Mouse (Mus musculus) fibroblast of lung, adult 2 months (primary cell): ENCODE data around the gene Rap1a.

Source experiments
- DNase-seq: peaks from one replicate; pipeline ENCODE4 v3.0.0-alpha.2; 2011; ENCODE audit warnings: low read depth

The Rap1a gene

DNA sequence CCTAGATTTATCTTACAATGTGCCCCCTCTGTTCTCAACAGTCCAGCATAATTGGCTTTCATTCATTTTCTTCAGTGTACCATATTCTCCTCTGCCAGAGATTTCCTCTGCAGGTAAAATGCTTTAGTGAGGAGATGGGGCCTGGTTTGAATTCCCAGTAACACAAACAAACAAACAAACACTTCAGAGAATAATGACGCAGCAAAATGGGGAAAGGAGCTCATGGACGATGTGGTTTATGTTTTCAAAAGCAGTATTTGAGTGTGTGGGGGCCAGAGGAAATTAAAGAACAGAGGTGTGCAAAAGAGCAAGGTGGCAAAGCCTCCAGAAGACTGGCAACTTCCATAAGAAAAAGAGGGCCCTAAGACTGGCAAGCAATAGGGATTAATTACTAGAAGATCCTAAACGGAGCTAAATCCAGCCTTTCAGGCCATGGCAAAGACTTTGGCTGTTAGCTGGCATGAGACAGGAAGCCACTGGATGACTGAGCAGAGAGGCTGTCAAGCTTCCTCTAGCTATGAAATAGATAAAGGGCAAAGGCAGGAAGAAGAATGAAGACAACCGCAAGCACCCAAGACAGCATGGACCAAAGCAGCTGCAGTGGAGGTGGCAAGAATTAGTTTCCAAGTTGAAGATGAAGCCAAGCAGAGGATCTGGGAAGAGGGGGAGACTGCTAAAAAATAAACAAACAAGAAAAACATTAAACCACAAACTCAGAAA, 37.8 kb downstream of the Rap1a start:
- no peak for DNase-seq

DNA sequence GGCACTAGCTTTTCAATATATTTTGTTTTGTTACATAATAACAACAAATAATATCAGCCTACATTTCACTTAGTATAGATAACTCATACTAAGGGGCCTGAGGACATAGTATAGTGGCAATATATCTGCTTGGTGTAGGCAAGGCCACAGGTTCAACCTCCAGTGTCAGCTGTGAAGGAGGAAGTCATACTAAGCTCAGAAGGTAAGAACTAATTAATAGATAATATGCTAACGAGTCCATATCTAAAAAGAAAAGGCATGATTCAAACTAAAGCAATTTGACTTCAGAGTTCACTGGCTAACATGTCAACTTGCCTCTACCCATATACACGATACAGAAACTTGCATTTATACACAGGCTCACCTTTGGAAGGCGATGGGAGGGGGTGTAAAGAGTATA, 41.1 kb downstream of the Rap1a start:
- DNase-seq: no peak

DNA sequence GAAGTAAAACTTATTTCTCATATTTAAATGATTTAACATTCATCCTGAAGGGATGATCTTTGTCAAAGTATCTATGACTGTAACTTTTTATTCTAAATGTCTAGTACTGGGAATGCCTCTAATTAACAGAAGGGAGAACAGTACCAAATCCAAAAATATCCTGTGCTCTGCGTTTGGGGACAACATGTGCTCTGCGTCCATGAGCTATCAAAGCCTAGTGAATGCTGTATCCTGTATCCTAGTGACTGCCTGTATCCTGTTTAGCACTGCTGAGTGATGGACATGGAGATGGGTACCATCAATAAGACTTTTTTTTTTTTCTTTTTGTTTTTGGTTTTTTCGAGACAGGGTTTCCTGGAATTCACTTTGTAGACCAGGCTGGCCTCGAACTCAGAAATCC, 42.5 kb downstream of the Rap1a start:
- no peak for DNase-seq

DNA sequence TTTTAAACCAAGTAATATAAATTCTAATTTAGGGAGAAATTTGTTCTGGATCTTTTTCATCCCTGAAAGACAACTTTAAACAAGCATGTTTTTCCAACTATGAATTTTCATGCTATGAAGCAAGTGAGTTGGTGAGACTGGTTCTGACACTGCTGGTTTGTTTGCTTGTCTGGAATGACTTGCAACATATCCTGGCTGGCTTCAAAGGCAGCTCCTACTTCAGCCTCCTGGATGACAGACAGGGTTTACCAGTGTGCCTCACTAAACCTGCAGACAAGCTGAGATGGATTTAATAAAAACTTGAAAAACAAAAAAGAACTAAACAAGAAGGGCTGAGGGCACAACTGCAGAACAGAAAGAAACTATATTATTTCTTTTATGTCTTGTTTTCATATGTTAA, 43.0 kb downstream of the Rap1a start:
- DNase-seq: peak; percentile 55

DNA sequence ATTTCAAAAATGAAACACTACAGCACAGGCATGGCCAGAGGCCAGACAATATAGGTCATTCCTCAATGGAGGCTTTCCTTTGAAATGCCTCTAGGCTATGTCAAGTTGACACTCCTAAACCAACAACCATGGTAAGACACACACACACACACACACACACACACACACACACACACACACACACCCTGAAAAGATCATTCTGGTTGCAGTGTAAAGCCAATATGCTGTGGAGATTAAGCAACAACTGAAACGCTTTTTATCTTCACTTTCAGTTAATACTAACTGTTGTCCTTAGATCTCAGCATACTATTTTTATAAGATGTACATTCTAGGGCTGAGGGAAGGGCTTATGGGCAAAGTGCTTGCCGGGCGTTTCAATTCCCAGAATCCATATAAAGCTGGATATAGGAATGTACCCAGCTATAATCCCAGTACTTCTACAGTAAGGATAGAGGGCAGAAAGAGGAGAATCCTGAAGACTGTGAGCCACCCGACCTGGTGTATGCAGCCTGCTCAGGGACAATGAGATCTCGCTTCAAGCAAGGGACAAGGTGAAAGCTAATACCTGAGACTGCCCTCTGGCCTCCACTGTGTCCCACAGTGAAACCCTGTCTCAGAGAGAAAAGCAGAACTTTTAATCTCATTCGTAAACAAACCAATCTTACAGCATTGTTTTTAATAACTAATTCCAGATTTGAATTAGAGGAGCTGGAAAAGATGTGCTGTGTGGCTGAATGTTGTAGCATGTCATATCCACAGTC, 43.6 kb downstream of the Rap1a start:
- DNase-seq: no peak

DNA sequence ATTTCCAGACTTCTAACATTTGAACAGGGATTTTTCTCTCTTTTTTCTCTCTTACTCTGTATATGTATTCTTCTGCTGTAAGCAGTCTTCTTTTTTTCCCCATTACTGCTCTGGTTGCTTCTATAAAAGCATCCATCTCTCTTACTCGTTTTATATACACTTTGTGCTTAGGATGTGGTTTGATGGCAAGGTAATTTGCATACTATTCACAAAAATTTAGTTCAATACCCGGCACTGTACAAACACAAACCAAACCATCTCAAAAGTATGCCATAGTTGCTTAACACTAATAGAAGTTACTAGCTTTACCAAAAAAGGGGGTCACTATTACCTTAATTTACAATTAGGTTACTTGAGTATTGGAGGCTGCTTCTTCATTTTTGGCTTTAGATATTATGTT, 44.6 kb downstream of the Rap1a start:
- DNase-seq: no peak

DNA sequence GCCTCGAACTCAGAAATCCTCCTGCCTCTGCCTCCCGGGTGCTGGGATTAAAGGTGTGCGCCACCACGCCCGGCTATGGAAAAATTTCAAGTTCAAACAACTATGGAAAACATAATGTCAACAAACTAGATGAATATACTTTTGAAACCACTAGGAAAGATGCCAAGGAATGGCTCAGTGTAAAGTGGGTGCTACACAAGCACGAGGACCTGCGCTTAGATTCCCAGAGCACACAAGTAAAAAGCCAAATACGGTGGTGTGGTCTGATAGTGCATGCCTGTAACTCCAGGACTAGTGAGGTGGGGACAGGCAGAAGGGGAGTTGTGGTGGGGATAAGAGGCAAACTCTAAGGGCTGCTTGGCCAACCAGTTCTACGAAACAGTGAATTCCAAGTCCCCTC, 46.0 kb downstream of the Rap1a start:
- DNase-seq: no peak

DNA sequence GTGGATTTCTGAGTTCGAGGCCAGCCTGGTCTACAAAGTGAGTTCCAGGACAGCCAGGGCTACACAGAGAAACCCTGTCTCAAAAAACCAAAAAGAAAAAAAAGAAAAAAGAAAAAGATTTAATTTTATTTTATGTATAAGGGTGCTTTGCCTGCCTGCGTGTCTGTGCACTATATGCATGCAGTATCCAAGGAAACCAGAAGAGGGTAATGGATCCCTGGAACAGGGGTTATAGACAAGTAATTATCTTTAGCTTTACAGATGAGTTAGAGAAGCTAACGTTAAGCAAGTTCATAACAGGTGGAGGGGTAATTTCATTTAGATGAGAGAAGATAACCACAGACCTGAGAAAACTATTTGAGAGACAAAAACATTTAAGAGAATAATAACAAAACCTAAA, 47.0 kb downstream of the Rap1a start:
- DNase-seq: no peak

DNA sequence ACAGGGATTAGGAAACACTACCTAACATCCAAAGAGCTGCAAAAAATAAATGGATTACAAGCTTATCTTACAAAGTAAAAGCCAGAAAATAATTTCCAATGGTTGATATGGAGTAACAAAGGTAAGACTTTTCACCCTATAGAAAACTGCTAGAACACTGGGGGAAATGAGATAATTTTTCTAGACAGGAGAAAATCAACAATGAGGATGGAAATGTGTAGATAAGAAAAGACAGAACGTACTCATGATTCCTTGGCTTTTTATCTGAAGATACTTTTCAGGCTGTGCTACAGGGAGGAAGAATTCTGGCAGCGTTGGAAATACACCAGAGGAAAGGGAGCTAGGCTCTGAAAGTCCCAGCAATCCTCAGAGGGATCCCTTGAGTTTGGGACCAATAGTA, 50.3 kb downstream of the Rap1a start:
- no peak for DNase-seq

DNA sequence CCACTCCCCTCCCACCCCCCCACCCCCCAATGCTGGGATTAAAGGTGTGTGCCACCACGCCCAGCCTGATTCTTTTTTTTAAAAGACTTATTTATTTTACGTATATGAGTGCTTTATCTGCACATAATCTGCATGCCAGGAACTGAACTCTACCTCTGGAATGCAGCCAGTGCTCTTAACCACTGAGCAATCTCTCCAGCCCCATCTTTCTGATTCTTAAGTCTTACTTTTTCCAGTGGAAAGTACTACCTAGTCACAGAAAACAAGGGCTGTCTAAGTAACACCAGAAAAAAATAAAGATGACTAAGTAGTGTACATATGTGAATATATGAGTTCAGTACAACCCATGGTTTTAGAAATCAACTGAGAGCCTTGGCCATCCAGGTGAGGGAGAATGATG, 54.6 kb downstream of the Rap1a start:
- DNase-seq: no peak

DNA sequence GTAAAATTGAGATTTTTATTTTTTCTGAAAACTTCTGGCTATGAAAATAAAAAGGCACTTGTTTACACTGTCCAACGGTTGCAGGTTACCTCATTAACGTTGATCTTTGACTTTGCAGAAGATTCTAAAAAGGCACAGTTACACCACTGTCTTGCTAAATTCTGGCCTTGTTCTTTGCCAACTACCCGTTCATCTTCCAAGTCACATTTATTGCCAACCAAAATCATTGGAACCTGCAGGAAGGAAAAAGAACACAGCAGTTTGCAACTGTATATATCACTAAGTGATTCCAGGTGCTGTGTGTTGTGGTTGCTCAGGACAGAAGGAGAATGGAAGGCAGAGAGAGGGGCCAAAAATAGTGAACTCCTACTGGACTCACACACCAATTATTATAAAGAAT, 63.5 kb downstream of the Rap1a start:
- no peak for DNase-seq

DNA sequence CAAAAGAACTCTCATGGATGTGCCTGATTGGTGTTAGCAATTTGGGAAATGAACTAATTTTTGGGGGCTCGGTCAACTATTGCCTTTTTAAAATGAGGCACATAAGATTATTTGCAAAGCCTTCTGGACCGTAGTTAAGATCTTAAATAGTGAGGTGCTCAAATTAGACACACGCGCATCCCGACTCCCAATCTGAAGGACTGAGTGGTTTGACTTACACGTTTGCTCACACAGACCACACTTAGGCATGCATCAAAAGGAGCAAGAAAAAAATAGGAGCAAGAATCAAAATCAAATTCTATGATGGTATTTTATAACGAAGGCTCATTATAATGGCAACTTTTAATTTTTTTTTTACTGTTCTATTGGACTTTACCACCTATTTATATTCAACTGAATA, 64.1 kb downstream of the Rap1a start:
- no peak for DNase-seq

DNA sequence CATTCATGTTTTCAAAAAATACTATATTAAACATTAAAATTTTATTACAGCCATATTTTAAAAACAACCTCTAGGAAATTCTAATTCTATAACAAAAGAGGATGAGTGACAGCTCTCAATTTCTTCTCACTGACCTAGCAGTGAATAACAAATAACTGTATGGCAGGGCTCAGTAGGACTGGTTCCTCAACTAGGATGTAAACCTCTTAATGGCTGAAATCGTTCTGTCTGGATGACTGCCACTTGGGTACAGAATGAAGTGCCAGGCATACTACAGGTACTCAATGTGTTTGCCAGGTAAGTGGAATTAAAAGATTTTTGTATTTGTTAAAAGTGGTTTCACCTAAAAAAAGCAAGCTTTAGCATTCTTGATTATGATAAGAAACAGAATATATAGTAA, 65.0 kb downstream of the Rap1a start:
- no peak for DNase-seq

DNA sequence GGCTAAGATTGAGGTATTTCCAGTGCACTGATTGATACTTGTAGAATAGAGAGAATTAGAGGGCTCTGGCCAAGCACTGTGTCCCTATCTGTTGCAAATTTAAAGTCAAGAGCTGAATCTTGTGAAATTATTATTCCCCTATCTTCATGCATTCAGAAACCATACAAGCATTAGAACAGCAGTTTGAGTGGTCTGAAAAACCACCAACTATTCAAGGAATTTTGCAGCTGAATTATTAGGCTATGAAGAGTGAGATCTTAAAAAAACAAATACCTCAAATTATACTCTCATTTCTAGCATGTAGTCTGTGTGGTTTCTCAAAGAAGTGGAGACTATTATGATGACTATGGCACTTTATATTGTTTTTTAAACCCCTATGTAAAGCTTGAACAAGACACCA, 65.9 kb downstream of the Rap1a start:
- no peak for DNase-seq

DNA sequence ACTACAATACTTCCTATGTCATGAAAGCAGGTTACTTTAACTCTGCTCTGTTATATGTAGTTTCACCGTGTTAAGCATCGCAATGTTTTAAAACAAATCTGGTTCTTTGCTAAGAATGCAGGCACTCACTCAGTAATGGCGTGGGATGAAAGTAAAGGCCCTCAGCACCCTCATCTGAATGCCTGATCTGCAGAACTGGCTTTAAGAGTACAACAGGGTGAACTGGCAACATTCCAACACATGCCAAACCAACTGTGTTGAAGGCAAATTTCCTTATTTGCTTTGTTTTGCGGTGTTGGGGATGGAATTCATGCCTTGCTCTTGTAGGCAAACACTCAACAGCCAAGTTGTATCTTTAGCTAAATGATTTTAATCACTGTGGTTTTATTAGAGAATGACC, 67.6 kb downstream of the Rap1a start:
- no peak for DNase-seq

DNA sequence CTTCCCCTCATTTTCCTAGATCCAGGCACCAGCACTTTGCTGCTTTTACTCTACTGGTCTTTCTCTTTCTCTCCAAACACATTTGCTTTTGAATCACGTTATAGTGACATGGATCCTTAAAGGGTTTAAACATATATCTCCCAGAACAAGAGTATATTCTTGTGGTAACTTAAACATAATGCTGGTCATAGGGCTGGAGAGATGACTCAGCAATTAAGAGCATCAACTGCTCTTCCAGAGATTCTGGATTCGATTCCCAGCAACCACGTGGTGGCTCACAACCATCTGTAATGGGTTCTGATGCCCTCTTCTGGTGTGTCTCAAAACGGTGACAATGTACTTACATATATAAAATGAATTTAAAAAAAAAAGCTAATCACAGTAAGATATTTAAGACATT, 68.8 kb downstream of the Rap1a start:
- DNase-seq: no peak

DNA sequence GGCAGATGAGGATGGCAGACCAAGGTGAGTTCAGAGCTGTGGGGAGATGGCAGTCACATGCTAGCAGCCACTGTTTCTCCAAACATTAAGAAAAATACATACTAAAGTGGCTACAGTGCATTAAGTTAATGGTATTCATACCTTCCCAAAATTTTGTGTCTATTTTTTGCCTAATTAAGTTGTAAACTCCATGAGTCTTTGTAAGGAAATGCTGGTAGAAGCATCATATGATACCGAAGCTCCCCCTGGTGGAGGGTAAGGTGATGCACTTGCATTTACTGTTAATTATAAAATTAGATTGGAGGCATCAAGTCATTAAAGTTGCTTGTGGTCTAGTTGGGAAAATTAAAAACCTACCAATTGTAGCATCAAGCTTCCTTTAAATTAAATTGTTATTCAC, 75.1 kb downstream of the Rap1a start:
- DNase-seq: no peak

DNA sequence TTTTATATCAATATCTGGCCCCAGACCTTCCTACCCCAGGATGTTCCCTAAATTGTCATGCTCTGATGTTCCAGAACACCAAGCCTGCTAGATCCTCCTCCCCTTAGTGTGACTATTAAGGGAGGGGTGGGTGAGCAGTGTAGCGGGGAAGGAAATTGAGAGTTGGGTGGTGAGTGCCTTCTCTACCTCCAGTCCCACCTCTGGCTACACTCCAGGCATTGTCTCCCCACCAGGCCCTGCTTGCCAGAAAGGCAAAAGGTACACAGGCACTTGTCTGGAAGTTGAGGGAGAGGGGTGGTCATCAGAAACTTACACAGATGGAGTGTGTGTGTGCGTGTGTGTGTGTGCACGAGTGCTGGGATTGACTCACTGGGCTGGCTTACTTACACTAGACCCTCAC, 78.6 kb downstream of the Rap1a start:
- no peak for DNase-seq

DNA sequence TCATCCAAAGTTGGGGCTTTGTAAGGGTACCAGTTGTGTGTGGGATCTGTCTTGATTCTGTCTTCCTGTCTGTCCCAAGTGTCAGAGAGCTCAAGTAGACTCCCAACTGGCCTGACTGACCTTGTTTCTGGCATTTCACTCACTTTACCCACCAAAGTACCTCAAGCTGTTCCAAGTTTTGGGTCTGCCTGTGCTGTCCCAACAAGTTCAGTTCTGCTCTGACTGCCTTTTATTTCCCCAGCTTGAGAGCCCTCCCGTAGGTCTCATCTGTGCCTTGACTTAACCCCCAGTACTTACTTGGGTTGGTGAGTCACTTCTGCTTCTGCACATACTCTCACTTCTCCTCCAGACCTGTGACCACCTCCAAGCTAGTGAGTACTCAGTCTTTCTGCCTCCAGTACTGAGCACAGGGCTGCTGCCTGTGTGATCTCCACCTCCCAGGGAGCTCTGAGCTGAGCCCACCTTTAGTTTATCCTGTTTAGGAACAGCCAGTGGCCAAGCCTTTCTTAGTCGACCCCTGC, 79.4 kb downstream of the Rap1a start:
- DNase-seq: no peak

DNA sequence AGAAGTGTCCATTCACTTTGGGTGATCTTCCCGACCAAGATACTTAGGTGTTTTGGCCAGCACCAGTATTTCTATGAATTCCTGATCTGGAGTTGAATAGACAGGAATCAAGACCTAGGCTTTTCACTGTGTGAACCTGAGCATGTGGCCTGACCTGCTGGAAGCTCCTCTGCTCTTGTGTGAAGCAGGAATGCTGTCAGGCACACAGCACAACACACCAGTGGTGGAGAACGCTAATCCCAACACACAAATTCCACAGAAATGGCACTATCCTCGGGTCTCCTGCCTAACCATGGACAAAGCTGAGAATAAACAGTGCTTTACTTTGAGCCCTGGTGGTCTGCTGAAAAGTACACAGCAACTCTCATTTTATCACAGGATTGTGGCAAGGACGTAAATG, 80.6 kb downstream of the Rap1a start:
- DNase-seq: no peak

DNA sequence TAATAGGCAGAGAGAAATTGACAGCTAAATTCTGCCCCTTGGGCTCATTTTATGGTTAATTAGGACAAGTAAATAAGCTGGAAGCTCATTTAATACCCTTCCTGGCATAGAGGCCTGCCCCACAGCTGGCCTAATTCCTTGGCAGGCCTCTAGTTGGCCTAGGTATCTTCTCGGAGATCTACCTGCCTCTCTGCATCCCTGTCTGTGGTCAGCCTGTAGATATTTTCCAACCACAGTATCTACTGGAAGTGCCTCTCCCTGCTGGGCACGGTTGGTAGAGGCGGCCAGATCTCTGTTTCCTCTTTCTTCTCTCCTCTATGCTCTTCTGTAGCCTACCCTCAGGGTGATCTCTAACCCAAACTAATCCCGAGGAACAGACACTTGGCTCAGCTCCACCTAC, 81.2 kb downstream of the Rap1a start:
- DNase-seq: no peak

DNA sequence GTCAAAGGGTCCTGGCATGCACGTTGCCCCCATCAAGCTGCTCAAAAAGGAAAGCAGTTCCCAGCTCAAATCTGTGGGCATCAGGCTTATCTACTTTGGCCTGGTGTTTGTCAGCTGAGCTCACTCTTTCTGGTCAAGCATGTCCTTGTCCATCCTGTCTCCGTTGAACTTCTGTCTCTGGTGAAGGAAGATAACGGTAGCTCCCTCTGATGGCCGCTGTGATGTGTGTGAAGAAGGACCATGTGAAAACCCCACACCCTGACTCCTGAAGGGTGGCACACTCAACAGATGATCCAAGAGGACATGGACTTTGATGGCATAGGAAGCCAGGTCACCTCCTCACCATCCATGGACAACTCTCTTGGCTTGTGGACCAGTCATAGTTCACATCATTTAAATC, 82.4 kb downstream of the Rap1a start:
- DNase-seq: no peak

DNA sequence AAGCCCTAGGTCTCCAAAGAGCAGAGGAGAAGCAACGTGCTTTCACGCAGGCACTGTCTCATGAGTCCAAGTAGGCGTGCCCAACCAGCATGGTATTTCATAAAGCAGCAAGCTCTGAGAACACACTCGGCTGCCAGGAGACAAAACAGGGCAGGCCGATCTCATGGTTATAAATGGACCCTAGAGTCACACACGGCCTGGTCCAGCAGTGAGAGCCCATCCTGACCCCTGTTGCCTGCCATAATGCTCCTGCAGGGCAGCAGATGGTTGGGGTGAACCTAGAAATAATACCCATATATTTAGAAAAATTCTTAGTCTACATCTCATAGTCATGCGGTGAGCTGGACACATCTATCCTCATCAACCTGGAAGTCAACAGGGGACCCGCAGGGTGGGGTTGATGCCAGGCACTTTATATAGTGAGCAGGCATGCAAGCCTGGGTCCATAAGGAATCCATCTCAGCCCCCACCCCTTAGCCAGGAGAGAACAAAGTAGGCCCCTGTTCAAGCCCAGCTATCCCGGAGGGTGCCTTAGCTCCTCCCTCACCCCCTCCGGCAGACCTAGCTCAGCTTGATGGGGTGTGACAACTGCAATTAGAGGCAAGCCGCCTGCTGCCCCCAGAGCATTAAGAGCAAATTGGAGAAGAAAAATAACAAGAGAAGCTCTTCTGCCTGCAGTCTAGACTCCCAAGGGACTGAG, 83.1 kb downstream of the Rap1a start:
- no peak for DNase-seq
